Mouse (Mus musculus) cerebellum, postnatal 4 days (tissue): ENCODE results near the gene Nkx1-2.

Experiments used
- DNase-seq, 2 experiments: peaks; one replicate each; pipeline ENCODE4 v3.0.0; 2022; ENCODE audit warnings: low spot score in 2 of 2, mixed read lengths in 1 of 2

The Nkx1-2 gene

GRCm38 (mm10) chr7:132604720-132605119, 5.3 kb upstream of the Nkx1-2 start:
- DNase-seq, result no peak

- DNase-seq, result no peak
Measured at GRCm38 (mm10) chr7:132600926-132601325, 1.5 kb upstream of the Nkx1-2 start.

GRCm38 (mm10) chr7:132600026-132600425, 589 bp upstream of the Nkx1-2 start:
- no peak for DNase-seq

GRCm38 (mm10) chr7:132597251-132598041, 2.0 kb downstream of the Nkx1-2 start:
- no peak for DNase-seq

- no peak for DNase-seq
Measured at GRCm38 (mm10) chr7:132596557-132597250, 2.7 kb downstream of the Nkx1-2 start.

- DNase-seq, result no peak
Measured at GRCm38 (mm10) chr7:132595787-132596186, 3.6 kb downstream of the Nkx1-2 start.

- no peak for DNase-seq
Measured at GRCm38 (mm10) chr7:132594325-132594724, 5.1 kb downstream of the Nkx1-2 start.

- no peak for DNase-seq
Measured at GRCm38 (mm10) chr7:132593762-132594161, 5.7 kb downstream of the Nkx1-2 start.

- no peak for DNase-seq
Measured at GRCm38 (mm10) chr7:132589610-132590009, 9.8 kb downstream of the Nkx1-2 start.

- DNase-seq, result no peak
Measured at GRCm38 (mm10) chr7:132587167-132587566, 12.3 kb downstream of the Nkx1-2 start.

- no peak for DNase-seq
Measured at GRCm38 (mm10) chr7:132585695-132586491, 13.5 kb downstream of the Nkx1-2 start.

- DNase-seq, result no peak
Measured at GRCm38 (mm10) chr7:132581441-132581840, 18.0 kb downstream of the Nkx1-2 start.

- no peak for DNase-seq
Measured at GRCm38 (mm10) chr7:132580511-132580910, 18.9 kb downstream of the Nkx1-2 start.

- no peak for DNase-seq
Measured at GRCm38 (mm10) chr7:132576891-132577290, 22.5 kb downstream of the Nkx1-2 start.

GRCm38 (mm10) chr7:132576116-132576650, 23.3 kb downstream of the Nkx1-2 start, which contains the start of gene Oat:
Oat (minus strand) TSS chr7:132576398.
- peak; percentile 85 to 91 for DNase-seq

GRCm38 (mm10) chr7:132575623-132576022, 23.8 kb downstream of the Nkx1-2 start:
- DNase-seq, result peak; percentile 68 to 79

- DNase-seq, result no peak
Measured at GRCm38 (mm10) chr7:132574646-132575045, 24.8 kb downstream of the Nkx1-2 start.

GRCm38 (mm10) chr7:132573205-132573604, 26.2 kb downstream of the Nkx1-2 start:
- no peak for DNase-seq

- DNase-seq, result no peak
Measured at GRCm38 (mm10) chr7:132572738-132573137, 26.7 kb downstream of the Nkx1-2 start.

- DNase-seq, result peak in 1 of 2 experiments; percentile 27
Measured at GRCm38 (mm10) chr7:132571481-132571880, 28.0 kb downstream of the Nkx1-2 start.

GRCm38 (mm10) chr7:132570071-132570470, 29.4 kb downstream of the Nkx1-2 start:
- DNase-seq, result no peak

GRCm38 (mm10) chr7:132568817-132569216, 30.6 kb downstream of the Nkx1-2 start:
- DNase-seq, result no peak
